Mouse (Mus musculus) macrophage (primary cell): ENCODE results near the gene Sh2d5. TPM values are rescaled to one million over a fixed set of nuclear protein-coding genes. Genes with fewer than 3 reads are reported as not detected.

Source experiments
- H3K27ac ChIP-seq: fragments of 350-480 bp; formaldehyde crosslinking; 2 replicates; pipeline ENCODE4 v1.9.0; 2021
- H3K36me3 ChIP-seq: fragments of 350-480 bp; formaldehyde crosslinking; 2 replicates; pipeline ENCODE4 v1.9.0; 2021; ENCODE audit errors: inconsistent target
- H3K4me3 ChIP-seq: fragments of 350-480 bp; formaldehyde crosslinking; 2 replicates; pipeline ENCODE4 v1.9.0; 2021; ENCODE audit errors: inconsistent target
- H3K79me2 ChIP-seq: fragments of 350-480 bp; formaldehyde crosslinking; 2 replicates; pipeline ENCODE4 v1.9.0; 2021; ENCODE audit errors: inconsistent target
- WGBS: methylation state at CpG from one replicate; pipeline ENCODE4 v1.1.7; 2026; ENCODE audit warnings: inconsistent platforms; ENCODE audit not compliant: missing documents; 5-methylcytosine and 5-hydroxymethylcytosine counted together
- polyA plus RNA-seq: library from polyadenylated mRNA; stranded (reverse); fragments of 250-400 nt; gene quantifications from 3 replicates; pipeline ENCODE4 v1.2.4, GENCODE M21; 2018; ENCODE audit warnings: inconsistent platforms

Sh2d5 gene
- polyA plus RNA-seq, 1 experiment from 2014 or later = 0.09 TPM

DNA sequence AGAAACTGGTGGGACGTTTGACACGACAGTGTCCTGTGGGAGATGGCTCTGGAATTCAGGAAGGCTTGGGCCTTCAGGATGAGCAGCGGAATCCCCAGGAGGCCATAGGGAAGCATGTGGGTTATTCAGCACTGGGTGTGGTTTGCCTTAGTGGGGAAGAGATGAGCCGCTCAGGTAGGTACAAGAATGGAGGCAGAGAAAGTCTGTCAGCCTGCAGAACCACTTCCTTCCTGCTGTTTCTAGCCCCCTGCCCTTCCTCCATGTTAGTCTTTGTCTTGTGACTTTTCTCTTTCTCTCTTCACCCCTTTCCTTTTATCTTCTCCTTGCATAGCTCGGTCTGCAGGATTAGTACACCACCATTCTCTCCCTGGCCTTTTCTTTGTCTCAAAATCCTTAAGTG, 27.8 kb upstream of the Sh2d5 start:
- no peak overlapping the region for H3K27ac ChIP-seq
- H3K36me3 ChIP-seq = peaks cover 46% of the 10 kb centered on the region
- 69% methylated on average over 5 of the region's 5 CpGs for WGBS
- peaks cover 62% of the 10 kb centered on the region for H3K79me2 ChIP-seq
- no peak overlapping the region for H3K4me3 ChIP-seq

DNA sequence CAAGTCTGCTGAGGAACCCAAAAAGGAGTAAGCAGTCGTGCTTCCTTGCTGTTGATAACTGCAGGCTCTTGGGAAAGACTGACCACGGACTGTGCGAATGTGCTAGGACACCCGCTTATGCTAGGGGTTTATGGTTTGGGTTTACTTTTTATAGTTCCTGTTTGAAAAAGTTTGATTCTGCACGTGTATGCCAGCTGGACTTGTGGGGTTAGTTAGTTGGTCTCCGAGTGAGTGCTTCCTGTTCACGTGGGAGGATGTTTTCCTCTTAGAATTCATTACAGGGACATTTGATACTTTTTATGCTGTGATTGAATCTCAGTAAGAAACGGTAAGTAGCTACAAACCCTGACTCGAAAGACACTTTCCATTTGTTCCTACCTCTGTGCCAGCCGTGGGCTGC, 26.6 kb upstream of the Sh2d5 start:
- Histone ChIP-seq H3K4me3 (no peak overlapping the region), H3K36me3 (peaks cover 59% of the 10 kb centered on the region), H3K27ac (no peak overlapping the region), H3K79me2 (peaks cover 49% of the 10 kb centered on the region)
- 33% methylated on average over 10 of the region's 10 CpGs for WGBS

DNA sequence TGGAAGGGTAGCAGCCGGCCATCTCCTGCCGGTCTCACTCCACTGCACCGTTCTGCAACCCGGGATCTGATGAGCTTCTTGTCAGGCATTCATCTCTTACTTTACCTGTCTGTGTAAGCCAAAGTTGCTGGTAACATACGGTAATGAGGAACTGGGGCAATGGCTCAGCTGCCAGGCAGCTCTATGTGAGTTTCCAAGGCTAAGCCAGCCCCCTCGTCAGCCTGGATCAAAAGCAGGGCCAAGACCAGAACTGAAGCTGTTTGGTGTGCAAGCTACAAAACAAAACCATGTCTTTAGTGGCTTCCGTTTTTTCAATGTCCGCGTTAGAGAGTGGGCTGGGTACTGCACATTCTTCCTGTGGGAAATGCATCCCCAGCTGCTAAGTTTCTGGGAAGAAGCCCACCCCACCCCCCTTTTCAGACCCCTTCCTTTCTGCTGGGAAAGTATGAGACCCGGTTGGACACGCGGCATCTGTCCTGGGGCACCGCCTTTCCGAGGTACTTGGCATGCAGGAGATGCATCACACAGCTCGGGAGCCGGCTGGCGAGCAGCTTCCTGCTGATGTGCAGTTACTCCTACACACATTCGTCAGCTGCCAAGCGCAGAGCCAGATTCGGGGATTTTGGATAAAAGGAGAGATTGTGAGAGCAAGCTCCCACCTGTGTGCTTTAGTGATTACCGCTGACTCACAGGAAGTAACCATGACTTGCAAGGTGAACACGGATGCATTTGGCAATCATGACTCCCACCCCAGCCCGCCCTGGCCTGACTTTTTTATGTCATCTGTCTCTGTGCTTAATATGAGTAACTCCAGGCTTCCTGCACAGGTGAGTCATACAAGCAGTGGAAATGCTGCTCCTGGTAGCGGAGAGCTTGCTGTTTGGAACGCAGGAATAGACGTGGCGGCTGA, 3.2 kb upstream of the Sh2d5 start:
- H3K36me3 ChIP-seq = peaks cover 30% of the 10 kb centered on the region
- H3K27ac ChIP-seq = no peak overlapping the region
- no peaks in the 10 kb centered on the region for H3K79me2 ChIP-seq
- no peak overlapping the region for H3K4me3 ChIP-seq
- WGBS = 58% methylated on average over 27 of the region's 27 CpGs

DNA sequence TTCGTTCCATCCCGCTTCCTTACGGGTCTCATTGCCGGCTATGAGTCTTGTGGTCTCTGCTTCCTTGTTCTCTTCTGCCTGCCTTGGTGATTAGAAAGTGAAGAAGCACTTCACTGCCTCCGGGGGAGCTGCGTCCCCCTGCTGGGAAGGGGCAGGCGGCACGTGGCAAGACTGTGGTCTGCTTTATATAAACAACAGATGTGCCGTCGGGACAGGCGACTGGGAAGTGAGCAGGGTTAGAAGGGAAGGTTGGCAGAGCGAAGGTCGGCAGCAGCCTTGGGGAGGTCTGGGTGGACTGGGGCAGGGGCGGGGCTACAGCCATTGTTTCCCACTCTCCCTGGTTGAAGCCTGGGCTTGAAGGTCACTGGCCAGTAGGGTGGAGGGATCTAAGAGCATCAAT, 1.6 kb downstream of the Sh2d5 start:
- no peaks in the 10 kb centered on the region for H3K79me2 ChIP-seq
- H3K4me3 ChIP-seq = no peak overlapping the region; the same call in 1 of the 2 replicates
- no peaks in the 10 kb centered on the region for H3K36me3 ChIP-seq
- 6% methylated on average over 14 of the region's 14 CpGs for WGBS
- no peak overlapping the region for H3K27ac ChIP-seq

DNA sequence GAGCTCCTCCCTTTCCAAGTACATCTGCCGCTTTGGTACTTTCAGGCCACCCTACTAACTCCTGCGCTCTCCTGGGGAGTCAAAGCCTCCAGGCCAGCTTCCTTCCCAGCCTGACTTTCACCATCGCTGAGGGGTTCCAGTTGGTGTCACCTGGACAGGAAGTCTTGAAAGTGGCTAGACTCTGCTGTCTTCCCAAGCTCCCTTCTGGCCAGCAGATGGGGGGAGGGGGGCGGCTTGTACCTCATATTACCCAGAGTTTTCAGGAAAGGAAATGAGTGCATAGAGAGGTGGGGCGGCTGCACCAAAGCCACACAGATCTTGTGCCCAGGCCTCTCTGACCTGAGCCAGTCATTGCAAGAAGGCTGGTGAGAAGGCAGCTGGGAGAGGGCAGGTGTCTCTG, 2.0 kb downstream of the Sh2d5 start:
- Histone ChIP-seq H3K79me2 (no peaks in the 10 kb centered on the region), H3K4me3 (no peak overlapping the region), H3K36me3 (no peaks in the 10 kb centered on the region), H3K27ac (no peak overlapping the region)
- WGBS = 23% methylated on average over 4 of the region's 5 CpGs

DNA sequence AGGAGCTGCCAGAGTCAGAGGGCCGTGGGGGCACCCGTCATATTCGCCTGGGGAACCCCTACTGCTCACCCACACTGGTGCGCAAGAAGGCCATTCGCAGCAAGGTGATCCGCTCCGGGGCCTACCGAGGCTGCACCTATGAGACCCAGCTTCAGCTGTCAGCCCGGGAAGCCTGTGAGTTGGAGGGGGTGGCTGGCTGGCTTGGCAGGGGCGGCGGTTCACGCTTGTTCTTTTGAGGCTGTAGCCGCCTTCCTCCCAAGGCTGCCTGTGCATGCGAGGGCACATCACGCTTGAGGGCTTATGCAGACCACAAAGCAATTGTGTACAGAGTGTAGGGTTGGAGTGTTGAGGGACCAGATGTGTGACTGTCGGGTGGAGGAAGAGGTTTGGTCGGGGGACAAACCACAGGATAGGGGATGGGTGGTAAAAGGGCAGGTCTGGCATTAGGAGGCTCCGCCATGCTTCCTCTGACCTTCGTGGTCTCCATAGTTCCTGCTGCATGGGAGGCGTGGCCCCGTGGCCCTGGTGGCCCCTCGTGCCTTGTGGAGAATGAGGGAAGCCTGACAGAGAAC, 7.0 kb downstream of the Sh2d5 start:
- Histone ChIP-seq H3K36me3 (no peaks in the 10 kb centered on the region), H3K79me2 (no peaks in the 10 kb centered on the region), H3K4me3 (no peak overlapping the region), H3K27ac (no peak overlapping the region)
- 33% methylated on average over 22 of the region's 22 CpGs for whole genome bisulfite sequencing

DNA sequence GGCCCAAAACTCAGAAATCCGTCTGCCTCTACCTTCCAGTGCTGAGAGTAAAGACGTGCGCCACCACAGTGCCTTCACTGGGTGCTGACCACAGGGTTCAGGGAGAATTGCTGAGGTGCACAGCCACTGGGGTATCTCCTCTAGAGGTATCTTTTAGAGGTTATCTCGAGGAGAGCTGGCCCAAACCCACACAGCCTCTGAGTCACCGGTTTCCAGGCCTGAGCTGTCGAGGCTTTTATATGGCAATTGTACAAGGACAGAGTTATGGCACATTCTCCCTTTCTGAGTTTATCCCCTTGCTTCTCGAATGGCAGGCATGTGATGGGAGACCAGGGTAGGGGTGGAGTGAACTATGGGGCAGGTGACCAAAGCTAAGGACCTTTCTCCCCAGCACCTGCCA, 8.5 kb downstream of the Sh2d5 start:
- Histone ChIP-seq H3K36me3 (no peaks in the 10 kb centered on the region), H3K27ac (no peak overlapping the region)
- 72% methylated on average over 7 of the region's 7 CpGs for WGBS

DNA sequence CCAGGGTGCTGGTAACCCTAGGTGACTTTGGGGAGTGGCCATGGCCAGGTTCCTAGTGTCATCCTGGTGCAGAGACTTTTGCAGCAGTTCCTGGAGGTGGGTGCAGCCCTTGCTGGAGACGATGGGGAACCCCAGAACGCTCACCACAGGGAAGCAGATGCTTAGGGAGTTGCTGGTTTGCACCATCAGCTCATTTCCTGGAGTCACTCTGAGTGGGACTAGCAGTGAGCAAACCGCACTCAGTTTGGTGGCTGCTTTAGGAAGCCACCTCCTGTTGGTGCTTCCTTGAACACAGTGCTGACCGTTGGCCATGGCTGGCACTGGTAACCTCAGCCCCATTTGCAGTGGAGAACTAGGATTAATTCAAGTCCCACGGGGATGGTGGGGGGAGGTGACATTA, 9.3 kb downstream of the Sh2d5 start:
- Histone ChIP-seq H3K36me3 (no peaks in the 10 kb centered on the region), H3K4me3 (no peak overlapping the region), H3K79me2 (no peaks in the 10 kb centered on the region), H3K27ac (no peak overlapping the region)
- WGBS = 10% methylated on average over 5 of the region's 5 CpGs

More for the DNA sequence above, 8.5 kb downstream of the Sh2d5 start:
- Histone ChIP-seq H3K79me2 (no peaks in the 10 kb centered on the region), H3K4me3 (no peak overlapping the region)

DNA sequence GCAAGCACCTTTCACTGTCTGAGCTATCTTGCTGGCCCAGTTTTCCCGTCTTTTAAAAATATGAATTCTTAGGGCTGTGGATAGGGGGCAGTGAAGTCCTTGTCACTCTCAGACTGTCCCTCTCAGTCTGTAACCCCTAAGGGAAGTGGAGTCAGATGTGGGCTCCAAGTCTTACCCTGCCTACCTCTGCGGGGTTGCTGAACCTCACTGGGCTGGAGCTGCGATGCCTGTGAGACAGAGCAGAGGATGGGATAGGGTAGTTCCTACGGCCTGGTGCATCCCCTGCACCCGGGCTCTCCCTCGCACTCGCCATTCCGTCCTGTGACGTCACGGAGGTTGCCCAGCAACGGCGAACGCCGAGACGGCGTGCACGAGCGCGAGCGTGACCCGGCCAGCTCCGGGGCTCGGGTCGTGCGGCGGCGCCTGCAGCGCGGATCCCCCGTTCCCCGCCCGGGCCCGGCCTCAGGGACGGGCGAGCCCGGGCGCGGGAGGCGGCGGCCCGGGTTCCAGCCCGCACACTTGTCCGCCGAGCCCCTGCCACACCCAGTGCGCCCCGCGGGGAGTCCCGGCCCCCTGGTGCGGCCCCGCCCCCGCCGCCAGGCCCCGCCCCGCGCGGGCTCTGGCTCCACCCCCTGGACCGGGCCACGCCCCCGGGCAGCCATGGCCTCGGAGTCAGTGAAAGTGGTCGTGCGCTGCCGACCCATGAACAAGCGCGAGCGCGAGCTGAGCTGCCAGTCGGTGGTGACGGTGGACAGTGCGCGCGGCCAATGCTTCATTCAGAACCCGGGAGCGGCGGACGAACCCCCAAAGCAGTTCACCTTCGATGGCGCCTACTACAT, 11.9 kb downstream of the Sh2d5 start:
- H3K4me3 ChIP-seq = peak overlapping the region; percentile 36
- H3K27ac ChIP-seq = no peak overlapping the region
- H3K79me2 ChIP-seq = no peaks in the 10 kb centered on the region
- under 1% methylated on average over 67 of the region's 78 CpGs for WGBS
- H3K36me3 ChIP-seq = no peaks in the 10 kb centered on the region

DNA sequence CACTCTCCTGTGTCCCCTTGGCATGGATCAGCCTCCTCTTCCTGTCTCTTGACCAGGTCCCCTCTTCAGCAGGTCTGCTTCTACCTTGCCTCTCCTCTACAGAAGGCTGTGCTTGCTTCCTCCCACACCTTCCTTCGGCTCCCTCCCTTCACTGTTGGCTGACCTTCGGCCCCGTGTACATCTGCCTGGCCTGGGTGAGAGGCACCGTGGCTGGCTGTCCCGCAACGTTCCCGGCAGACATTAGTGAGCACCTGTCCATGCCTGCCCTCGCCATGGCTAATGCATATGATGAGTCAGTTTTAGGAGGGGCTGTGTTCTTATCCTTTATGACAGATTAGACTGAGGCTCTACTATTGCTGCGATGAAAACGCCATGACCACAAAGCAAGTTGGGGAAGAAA, 17.7 kb downstream of the Sh2d5 start:
- Histone ChIP-seq H3K4me3 (no peak overlapping the region), H3K79me2 (no peaks in the 10 kb centered on the region), H3K27ac (no peak overlapping the region), H3K36me3 (no peaks in the 10 kb centered on the region)
- WGBS = 94% methylated on average over 10 of the region's 10 CpGs

DNA sequence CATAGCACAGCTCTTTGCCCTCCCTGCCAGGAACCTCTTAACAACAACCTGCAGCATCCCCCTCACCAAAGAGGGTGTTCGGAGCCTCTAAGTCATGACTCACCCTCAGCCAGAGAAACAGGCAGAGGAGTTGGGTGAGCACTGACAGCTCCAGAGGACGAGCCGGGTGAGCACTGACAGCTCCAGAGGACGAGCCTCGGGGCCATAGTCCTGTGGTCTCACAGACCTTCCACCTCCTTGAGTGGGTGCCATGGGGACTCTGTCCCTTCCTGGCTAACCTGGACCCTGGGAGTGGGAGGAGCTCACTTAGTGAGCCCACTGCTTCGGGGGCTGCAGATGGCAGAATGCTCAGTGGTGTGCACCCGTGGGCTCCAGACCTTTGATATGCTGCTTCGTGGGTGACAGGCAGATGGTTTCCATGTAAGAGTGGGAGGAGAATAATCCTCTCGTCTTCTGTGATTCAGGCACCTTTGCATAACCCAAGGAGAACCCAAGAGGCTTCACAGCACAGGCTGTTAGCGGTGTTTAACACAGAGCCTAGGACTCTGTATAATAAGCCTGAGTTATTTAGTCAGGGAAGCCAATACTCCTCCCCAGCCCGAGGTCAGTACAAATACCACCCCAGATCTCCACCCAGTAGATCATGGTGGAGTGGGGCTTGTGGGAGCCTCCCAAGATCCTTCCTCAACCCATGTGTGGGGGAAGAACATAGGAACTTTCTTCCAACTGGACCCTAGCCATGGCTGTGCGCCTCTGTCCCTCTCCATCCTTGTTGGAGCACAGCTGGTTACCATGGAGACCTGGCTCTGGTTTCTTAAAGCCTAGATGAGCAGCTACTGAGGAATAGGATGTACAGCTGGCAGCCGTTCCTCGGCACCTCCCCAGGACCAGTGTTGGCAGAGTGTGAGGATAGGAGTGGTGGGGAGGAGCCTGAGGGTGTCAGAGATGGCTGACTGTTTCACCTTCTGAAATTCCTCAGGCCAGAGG, 22.1 kb downstream of the Sh2d5 start:
- WGBS = 92% methylated on average over 14 of the region's 14 CpGs
- H3K79me2 ChIP-seq = no peaks in the 10 kb centered on the region
- no peak overlapping the region for H3K27ac ChIP-seq
- no peaks in the 10 kb centered on the region for H3K36me3 ChIP-seq
- no peak overlapping the region for H3K4me3 ChIP-seq

DNA sequence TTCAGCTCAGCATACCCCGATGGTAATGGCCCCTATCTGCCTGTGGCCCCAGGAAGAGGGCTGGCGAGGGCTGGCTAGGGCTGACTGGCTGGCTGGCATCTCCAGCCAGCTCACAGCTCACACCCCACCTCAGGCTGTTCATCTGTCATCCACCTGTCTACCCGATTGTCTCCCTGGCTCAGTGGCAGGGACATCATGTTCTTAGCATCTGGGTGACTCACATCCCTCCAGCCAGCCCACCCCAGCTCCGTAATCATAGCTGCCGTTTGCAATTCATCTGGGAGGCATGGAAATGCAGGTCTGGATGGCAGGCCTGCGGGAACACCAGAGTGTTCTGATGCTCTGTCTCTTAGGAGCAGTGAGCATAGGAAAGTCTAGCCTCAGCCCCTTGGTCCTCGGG, 28.1 kb downstream of the Sh2d5 start:
- no peaks in the 10 kb centered on the region for H3K79me2 ChIP-seq
- no peaks in the 10 kb centered on the region for H3K36me3 ChIP-seq
- no peak overlapping the region for H3K4me3 ChIP-seq
- 94% methylated on average over 7 of the region's 7 CpGs for WGBS
- no peak overlapping the region for H3K27ac ChIP-seq

DNA sequence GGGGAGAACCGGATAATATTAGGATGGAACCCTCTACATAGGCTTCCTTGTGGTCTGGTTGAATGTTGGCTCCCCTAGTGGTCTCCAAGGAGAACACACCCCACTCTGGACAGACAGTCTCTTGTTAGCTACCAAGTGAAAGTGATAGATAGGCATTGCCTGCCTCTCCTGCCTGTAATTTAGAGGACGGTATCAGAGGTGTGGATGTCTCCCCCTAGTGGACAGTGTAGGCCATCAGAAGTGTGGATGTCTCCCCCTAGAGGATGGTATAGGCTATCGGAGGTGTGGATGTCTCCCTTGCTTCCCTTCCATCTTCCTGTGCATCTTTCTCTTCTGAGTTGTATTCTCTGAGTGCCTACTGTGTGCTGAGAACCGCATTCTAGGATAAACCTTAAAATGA, 32.6 kb downstream of the Sh2d5 start:
- Histone ChIP-seq H3K79me2 (no peaks in the 10 kb centered on the region), H3K27ac (no peak overlapping the region), H3K36me3 (no peaks in the 10 kb centered on the region), H3K4me3 (no peak overlapping the region)
- WGBS = 14% methylated on average over 4 of the region's 4 CpGs

DNA sequence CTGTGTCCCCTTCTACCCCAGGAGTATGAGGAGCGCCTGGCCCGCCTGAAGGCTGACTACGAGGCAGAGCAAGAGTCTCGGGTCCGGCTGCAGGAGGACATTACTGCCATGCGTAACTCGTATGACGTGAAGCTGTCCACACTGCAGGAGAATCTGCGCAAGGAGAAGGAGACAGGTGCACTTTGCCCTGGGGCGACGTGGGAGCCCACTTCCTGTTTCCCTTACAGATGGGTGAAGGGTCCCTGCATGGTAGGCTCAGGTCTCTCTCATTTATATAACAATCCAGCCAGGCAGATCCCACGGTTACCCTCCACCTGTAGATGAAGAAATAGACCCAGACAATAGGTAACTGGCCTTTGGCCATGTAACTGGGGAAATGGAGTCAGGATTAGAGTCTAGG, 36.2 kb downstream of the Sh2d5 start:
- Histone ChIP-seq H3K79me2 (no peaks in the 10 kb centered on the region), H3K36me3 (no peaks in the 10 kb centered on the region), H3K27ac (no peak overlapping the region), H3K4me3 (no peak overlapping the region)
- 85% methylated on average over 12 of the region's 12 CpGs for WGBS
